Mouse (Mus musculus): Measurements from ENCODE around the gene Zfp553. TPM values are rescaled to one million over a fixed set of nuclear protein-coding genes. Genes with fewer than 3 reads are reported as not detected.
A peak's percentile ranks its signal among the peaks of the same experiment; 100 is the strongest.

The Zfp553 gene
- polyA plus RNA-seq, 1 experiment from 2014 or later = 31.9 TPM

- ATAC-seq (ENCODE audit: low FRiP score, low TSS enrichment) (no peak), DNase-seq (no peak)
- no peak overlapping the region for H3K9ac ChIP-seq (replicated peaks; ENCODE audit: low read length)
- no peak overlapping the region for H3K4me2 ChIP-seq (ENCODE audit: low read length)
- no peak overlapping the region for H3K4me3 ChIP-seq (replicated peaks; ENCODE audit: low read depth, low read length)
- no peak overlapping the region for H3K27ac ChIP-seq (replicated peaks; ENCODE audit: low read depth, low read length)
- H3K36me3 ChIP-seq (ENCODE audit: control insufficient read depth, insufficient read depth, low read length) = peaks cover 18% of the 10 kb centered on the region
- no peaks in the 10 kb centered on the region for H3K27me3 ChIP-seq (ENCODE audit: control insufficient read depth, insufficient read depth, low read length)
- 97% methylated on average over 5 of the region's 5 CpGs for WGBS
- peaks cover 11% of the 10 kb centered on the region for H3K4me1 ChIP-seq (ENCODE audit: control insufficient read depth, insufficient read depth, low read length)
- H3K9me3 ChIP-seq (ENCODE audit: control insufficient read depth, low read length) = peaks cover 4% of the 10 kb centered on the region; the same call in 1 of the 2 replicates
Observed at GRCm38 (mm10) chr7:127270666-127271065, 37.8 kb downstream of the Zfp553 start.

GRCm38 (mm10) chr7:127271093-127271492 lies 38.2 kb downstream of the Zfp553 start:
- Histone ChIP-seq H3K27me3 (ENCODE audit: control insufficient read depth, insufficient read depth, low read length) (no peaks in the 10 kb centered on the region), H3K4me1 (ENCODE audit: control insufficient read depth, insufficient read depth, low read length) (peaks cover 11% of the 10 kb centered on the region), H3K4me2 (ENCODE audit: low read length) (no peak overlapping the region), H3K9ac (replicated peaks; ENCODE audit: low read length) (no peak overlapping the region), H3K36me3 (ENCODE audit: control insufficient read depth, insufficient read depth, low read length) (peaks cover 18% of the 10 kb centered on the region), H3K4me3 (replicated peaks; ENCODE audit: low read depth, low read length) (no peak overlapping the region), H3K9me3 (ENCODE audit: control insufficient read depth, low read length) (peaks cover 4% of the 10 kb centered on the region; the same call in 1 of the 2 replicates), H3K27ac (replicated peaks; ENCODE audit: low read depth, low read length) (no peak overlapping the region)
- no peak for ATAC-seq (ENCODE audit: low FRiP score, low TSS enrichment)
- no peak for DNase-seq
- WGBS = 97% methylated on average over 4 of the region's 4 CpGs

GRCm38 (mm10) chr7:127272566-127272965 lies 39.7 kb downstream of the Zfp553 start:
- Histone ChIP-seq H3K27me3 (ENCODE audit: control insufficient read depth, insufficient read depth, low read length) (no peaks in the 10 kb centered on the region), H3K4me2 (ENCODE audit: low read length) (peak overlapping the region; percentile 89), H3K9me3 (ENCODE audit: control insufficient read depth, low read length) (peaks cover 4% of the 10 kb centered on the region; the same call in 1 of the 2 replicates), H3K4me3 (replicated peaks; ENCODE audit: low read depth, low read length) (peak overlapping the region; percentile 91; the same call in 1 of the 2 replicates), H3K27ac (replicated peaks; ENCODE audit: low read depth, low read length) (no peak overlapping the region), H3K9ac (replicated peaks; ENCODE audit: low read length) (no peak overlapping the region), H3K36me3 (ENCODE audit: control insufficient read depth, insufficient read depth, low read length) (peaks cover 18% of the 10 kb centered on the region), H3K4me1 (ENCODE audit: control insufficient read depth, insufficient read depth, low read length) (peaks cover 11% of the 10 kb centered on the region)
- ATAC-seq (ENCODE audit: low FRiP score, low TSS enrichment) (no peak), DNase-seq (no peak)
- WGBS = 93% methylated on average over 15 of the region's 15 CpGs

GRCm38 (mm10) chr7:127273118-127273923 lies 40.5 kb downstream of the Zfp553 start:
- H3K9me3 ChIP-seq (ENCODE audit: control insufficient read depth, low read length) = peaks cover 4% of the 10 kb centered on the region; the same call in 1 of the 2 replicates
- 15% methylated on average over 50 of the region's 50 CpGs for WGBS
- peaks cover 11% of the 10 kb centered on the region for H3K4me1 ChIP-seq (ENCODE audit: control insufficient read depth, insufficient read depth, low read length)
- H3K9ac ChIP-seq (replicated peaks; ENCODE audit: low read length) = peak overlapping the region; percentile 92
- peak; percentile 58; the same call in 1 of the 2 replicates for ATAC-seq (ENCODE audit: low FRiP score, low TSS enrichment)
- peak; percentile 50 for DNase-seq
- peak overlapping the region; percentile 89 for H3K4me2 ChIP-seq (ENCODE audit: low read length)
- peak overlapping the region; percentile 88 for H3K27ac ChIP-seq (replicated peaks; ENCODE audit: low read depth, low read length)
- H3K4me3 ChIP-seq (replicated peaks; ENCODE audit: low read depth, low read length) = peak overlapping the region; percentile 91
- no peaks in the 10 kb centered on the region for H3K27me3 ChIP-seq (ENCODE audit: control insufficient read depth, insufficient read depth, low read length)
- H3K36me3 ChIP-seq (ENCODE audit: control insufficient read depth, insufficient read depth, low read length) = peaks cover 18% of the 10 kb centered on the region

- Histone ChIP-seq H3K4me2 (ENCODE audit: low read length) (peak within 1 kb of the TSS; percentile 89), H3K27ac (replicated peaks; ENCODE audit: low read depth, low read length) (peak within 1 kb of the TSS; percentile 88), H3K4me3 (replicated peaks; ENCODE audit: low read depth, low read length) (peak within 1 kb of the TSS; percentile 91), H3K9ac (replicated peaks; ENCODE audit: low read length) (peak within 1 kb of the TSS; percentile 92), H3K9me3 (ENCODE audit: control insufficient read depth, low read length) (no peaks in the 10 kb centered on the region), H3K36me3 (ENCODE audit: control insufficient read depth, insufficient read depth, low read length) (peaks cover 16% of the 10 kb centered on the region), H3K4me1 (ENCODE audit: control insufficient read depth, insufficient read depth, low read length) (peaks cover 11% of the 10 kb centered on the region), H3K27me3 (ENCODE audit: control insufficient read depth, insufficient read depth, low read length) (no peaks in the 10 kb centered on the region)
- DNase-seq (peak; percentile 97), ATAC-seq (ENCODE audit: low FRiP score, low TSS enrichment) (peak; percentile 89)
- WGBS = 2% methylated on average over 39 of the region's 39 CpGs
Observed at GRCm38 (mm10) chr7:127273925-127274789, 41.3 kb downstream of the Zfp553 start, which contains the start of gene Sephs2. Gene Sephs2, minus strand, starts transcription at chr7:127274055.

GRCm38 (mm10) chr7:127276519-127276961 lies 43.7 kb downstream of the Zfp553 start:
- H3K4me1 ChIP-seq (ENCODE audit: control insufficient read depth, insufficient read depth, low read length) = peaks cover 11% of the 10 kb centered on the region
- no peak for ATAC-seq (ENCODE audit: low FRiP score, low TSS enrichment)
- no peaks in the 10 kb centered on the region for H3K27me3 ChIP-seq (ENCODE audit: control insufficient read depth, insufficient read depth, low read length)
- no peak overlapping the region for H3K4me2 ChIP-seq (ENCODE audit: low read length)
- DNase-seq = no peak
- 74% methylated on average over 5 of the region's 5 CpGs for WGBS
- H3K9ac ChIP-seq (replicated peaks; ENCODE audit: low read length) = no peak overlapping the region
- no peak overlapping the region for H3K27ac ChIP-seq (replicated peaks; ENCODE audit: low read depth, low read length)
- no peak overlapping the region for H3K4me3 ChIP-seq (replicated peaks; ENCODE audit: low read depth, low read length)
- peaks cover 3% of the 10 kb centered on the region for H3K36me3 ChIP-seq (ENCODE audit: control insufficient read depth, insufficient read depth, low read length)
- no peaks in the 10 kb centered on the region for H3K9me3 ChIP-seq (ENCODE audit: control insufficient read depth, low read length)

DNA sequence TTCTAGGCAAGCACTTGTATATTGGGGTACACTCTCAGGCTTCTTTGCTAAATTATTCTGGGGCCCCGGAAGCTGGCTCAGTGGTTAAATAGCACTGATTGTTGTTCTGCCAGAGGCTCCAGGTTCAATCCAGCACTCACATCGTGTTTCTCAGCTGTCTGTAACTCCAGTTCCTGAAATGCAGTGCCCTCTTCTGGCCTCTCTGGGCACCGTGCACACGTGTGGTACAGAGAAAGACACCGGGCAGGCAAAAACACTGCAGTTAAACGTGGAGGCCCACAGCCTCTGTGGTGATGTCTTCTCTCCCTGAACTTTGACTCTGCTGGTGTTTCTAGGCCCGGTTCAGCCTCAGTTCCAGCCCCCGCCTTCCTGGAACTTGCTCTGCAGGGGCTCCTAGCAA lies 45.5 kb downstream of the Zfp553 start:
- no peak for ATAC-seq (ENCODE audit: low FRiP score, low TSS enrichment)
- no peak overlapping the region for H3K27ac ChIP-seq (replicated peaks; ENCODE audit: low read depth, low read length)
- 15% methylated on average over 8 of the region's 8 CpGs for WGBS
- no peaks in the 10 kb centered on the region for H3K36me3 ChIP-seq (ENCODE audit: control insufficient read depth, insufficient read depth, low read length)
- H3K4me3 ChIP-seq (replicated peaks; ENCODE audit: low read depth, low read length) = no peak overlapping the region
- H3K9ac ChIP-seq (replicated peaks; ENCODE audit: low read length) = no peak overlapping the region
- no peaks in the 10 kb centered on the region for H3K27me3 ChIP-seq (ENCODE audit: control insufficient read depth, insufficient read depth, low read length)
- DNase-seq = peak; percentile 61
- H3K4me2 ChIP-seq (ENCODE audit: low read length) = no peak overlapping the region
- H3K4me1 ChIP-seq (ENCODE audit: control insufficient read depth, insufficient read depth, low read length) = no peaks in the 10 kb centered on the region; the same call in 1 of the 2 replicates
- no peaks in the 10 kb centered on the region for H3K9me3 ChIP-seq (ENCODE audit: control insufficient read depth, low read length)

DNA sequence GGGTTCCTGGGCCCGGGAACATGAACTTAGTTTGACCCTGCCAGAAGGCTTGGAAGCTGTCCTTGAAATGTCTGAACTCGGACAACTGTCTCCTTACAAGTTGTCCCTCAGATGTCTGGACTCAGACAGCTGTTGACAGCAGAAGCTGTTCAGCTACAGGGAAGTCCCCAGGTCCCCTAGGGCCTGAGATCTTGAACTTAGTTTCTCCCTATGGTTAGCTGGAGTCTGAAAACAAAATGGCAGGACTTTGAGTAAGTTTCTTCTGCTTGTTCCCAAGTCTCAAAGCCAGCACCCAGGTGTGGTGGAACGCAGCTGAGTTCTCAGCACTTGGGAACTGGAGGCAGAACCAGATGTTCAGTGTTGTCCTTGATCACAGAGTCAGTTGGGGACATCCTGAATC lies 47.2 kb downstream of the Zfp553 start:
- Histone ChIP-seq H3K4me3 (replicated peaks; ENCODE audit: low read depth, low read length) (no peak overlapping the region), H3K9ac (replicated peaks; ENCODE audit: low read length) (no peak overlapping the region), H3K36me3 (ENCODE audit: control insufficient read depth, insufficient read depth, low read length) (no peaks in the 10 kb centered on the region), H3K27ac (replicated peaks; ENCODE audit: low read depth, low read length) (no peak overlapping the region), H3K4me2 (ENCODE audit: low read length) (no peak overlapping the region), H3K4me1 (ENCODE audit: control insufficient read depth, insufficient read depth, low read length) (no peaks in the 10 kb centered on the region), H3K9me3 (ENCODE audit: control insufficient read depth, low read length) (no peaks in the 10 kb centered on the region), H3K27me3 (ENCODE audit: control insufficient read depth, insufficient read depth, low read length) (no peaks in the 10 kb centered on the region)
- no peak for ATAC-seq (ENCODE audit: low FRiP score, low TSS enrichment)
- WGBS = 81% methylated on average over 3 of the region's 3 CpGs
- no peak for DNase-seq

All from midbrain, embryonic 14.5 days (tissue).